ENCODE assay signal across 8 mouse cellular contexts in genomic region chr17:23549441-23549840, GRCm38 (mm10). TPM values are rescaled to one million over a fixed set of nuclear protein-coding genes. Genes with fewer than 3 reads are reported as not detected.
DNase-seq lines count a peak whose midpoint lies in the region; ATAC-seq lines count a peak whose summit lies in the region.

No protein-coding gene starts in this region.

- H3K9ac ChIP-seq in embryonic facial prominence, embryonic 15.5 days: 0 out of 2 replicates have a peak overlapping the region, but pooled peaks have one; percentile 9
- 0 out of 2 replicates have a peak overlapping the region, but pooled peaks have one; percentile 1 for H3K9ac ChIP-seq in limb, embryonic 12.5 days (replicated peaks)
- peak overlapping the region; percentile 42 for H3K9ac ChIP-seq in neural tube, embryonic 15.5 days (replicated peaks)

- peak; percentile 33 for DNase-seq in layer of hippocampus, adult 9-11 months
- DNase-seq in layer of hippocampus, postnatal 25 days (ENCODE audit: extremely low spot score in 1 of 2, low spot score in 1 of 2): no peak
- DNase-seq in adipocyte (ENCODE audit: low spot score): peak; percentile 45
- no peak for DNase-seq in thymus, postnatal 25 days
- DNase-seq in ovary, postnatal 10 days (ENCODE audit: low spot score): no peak

- H3K9me3 ChIP-seq in embryonic facial prominence, embryonic 15.5 days (replicated peaks): no peaks in the 10 kb centered on the region
- no peaks in the 10 kb centered on the region for H3K9me3 ChIP-seq in limb, embryonic 12.5 days
- no peaks in the 10 kb centered on the region for H3K9me3 ChIP-seq in neural tube, embryonic 15.5 days (replicated peaks)

- peak overlapping the region; percentile 84 for H3K4me2 ChIP-seq in embryonic facial prominence, embryonic 15.5 days (replicated peaks)
- peak overlapping the region; percentile 74 for H3K4me2 ChIP-seq in limb, embryonic 12.5 days
- H3K4me2 ChIP-seq in neural tube, embryonic 15.5 days: peak overlapping the region; percentile 71

- H3K27me3 ChIP-seq in embryonic facial prominence, embryonic 15.5 days: no peaks in the 10 kb centered on the region
- H3K27me3 ChIP-seq in limb, embryonic 12.5 days: no peaks in the 10 kb centered on the region
- no peaks in the 10 kb centered on the region for H3K27me3 ChIP-seq in neural tube, embryonic 15.5 days (replicated peaks)

- no peak overlapping the region for H3K27ac ChIP-seq in embryonic facial prominence, embryonic 15.5 days (replicated peaks)
- no peak overlapping the region for H3K27ac ChIP-seq in limb, embryonic 12.5 days
- peak overlapping the region; percentile 58 for H3K27ac ChIP-seq in neural tube, embryonic 15.5 days (replicated peaks)

- no peaks in the 10 kb centered on the region for H3K36me3 ChIP-seq in embryonic facial prominence, embryonic 15.5 days
- H3K36me3 ChIP-seq in limb, embryonic 12.5 days: peaks cover 5% of the 10 kb centered on the region; the same call in 1 of the 2 replicates
- no peaks in the 10 kb centered on the region for H3K36me3 ChIP-seq in neural tube, embryonic 15.5 days

- peak overlapping the region; percentile 62 for H3K4me3 ChIP-seq in embryonic facial prominence, embryonic 15.5 days (replicated peaks)
- H3K4me3 ChIP-seq in limb, embryonic 12.5 days (replicated peaks): peak overlapping the region; percentile 57
- peak overlapping the region; percentile 59 for H3K4me3 ChIP-seq in neural tube, embryonic 15.5 days (replicated peaks)

- no peak for ATAC-seq in embryonic facial prominence, embryonic 15.5 days (ENCODE audit: insufficient number of reproducible peaks, low FRiP score, low TSS enrichment, low read depth)
- no peak for ATAC-seq in limb, embryonic 12.5 days (ENCODE audit: insufficient number of reproducible peaks, insufficient read depth, low FRiP score, low TSS enrichment, low read depth)
- ATAC-seq in neural tube, embryonic 15.5 days (ENCODE audit: low FRiP score): peak; percentile 14; the same call in 1 of the 2 replicates

- H3K4me1 ChIP-seq in embryonic facial prominence, embryonic 15.5 days: peaks cover 21% of the 10 kb centered on the region
- H3K4me1 ChIP-seq in limb, embryonic 12.5 days (replicated peaks): peaks cover 8% of the 10 kb centered on the region
- H3K4me1 ChIP-seq in neural tube, embryonic 15.5 days: peaks cover 20% of the 10 kb centered on the region

- 5% methylated on average over 9 of the region's 9 CpGs for WGBS in embryonic facial prominence, embryonic 15.5 days
- WGBS in limb, embryonic 12.5 days: 6% methylated on average over 9 of the region's 9 CpGs
- 3% methylated on average over 9 of the region's 9 CpGs for WGBS in neural tube, embryonic 15.5 days

RNA-seq across cellular contexts. Expression of gene Zfp213, which starts 14.6 kb away (rescaled TPM):
- 1 to 10 TPM; 5.5 to 7.6 TPM for total RNA-seq in layer of hippocampus, postnatal 25 days (2021)
- 17.8 and 19.5 TPM in 2 replicates for polyA plus RNA-seq in embryonic facial prominence, embryonic 15.5 days (2015; fragmentation: Nextera tagmentation; extraction: Ambion mirVana)
- polyA plus RNA-seq in limb, embryonic 12.5 days (2016; fragmentation: Nextera tagmentation; extraction: Ambion mirVana): 24.7 and 26.6 TPM in 2 replicates
- polyA plus RNA-seq in neural tube, embryonic 15.5 days (2015; fragmentation: Nextera tagmentation; extraction: Ambion mirVana): 16.0 and 16.4 TPM in 2 replicates

RNA-seq across cellular contexts. Expression of gene Zfp13, which starts 49.8 kb away (rescaled TPM):
- 10 to 100 TPM; 30.2 to 35.1 TPM for total RNA-seq in layer of hippocampus, postnatal 25 days (2021)
- polyA plus RNA-seq in embryonic facial prominence, embryonic 15.5 days (2015; fragmentation: Nextera tagmentation; extraction: Ambion mirVana): 13.4 and 14.1 TPM in 2 replicates
- 22.0 and 25.5 TPM in 2 replicates for polyA plus RNA-seq in limb, embryonic 12.5 days (2016; fragmentation: Nextera tagmentation; extraction: Ambion mirVana)
- polyA plus RNA-seq in neural tube, embryonic 15.5 days (2015; fragmentation: Nextera tagmentation; extraction: Ambion mirVana): 22.6 and 24.9 TPM in 2 replicates

RNA-seq across cellular contexts. Expression of gene Zscan10, which starts 51.2 kb away (rescaled TPM):
- not detected for total RNA-seq in layer of hippocampus, postnatal 25 days (2021)
- 0.08 and 0.14 TPM in 2 replicates for polyA plus RNA-seq in embryonic facial prominence, embryonic 15.5 days (2015; fragmentation: Nextera tagmentation; extraction: Ambion mirVana)
- 0.37 and 0.45 TPM in 2 replicates for polyA plus RNA-seq in limb, embryonic 12.5 days (2016; fragmentation: Nextera tagmentation; extraction: Ambion mirVana)
- not detected in 2 replicates for polyA plus RNA-seq in neural tube, embryonic 15.5 days (2015; fragmentation: Nextera tagmentation; extraction: Ambion mirVana)

Comparison
In these comparisons a context has a peak if more than half of its experiments do, and no peak if none do; other contexts are left out.
1. DNase-seq: peak in layer of hippocampus, adult 9-11 months (single experiment) and adipocyte (single experiment); none in layer of hippocampus, postnatal 25 days (0 of 2), thymus, postnatal 25 days (single experiment) and ovary, postnatal 10 days (single experiment).
2. Peak in every context shown above with its lines, with median percentiles within 50 percentile points of each other: H3K4me2 ChIP-seq, H3K4me3 ChIP-seq and H3K9ac ChIP-seq.